Mouse (Mus musculus) CD4-positive, CD25-positive, alpha-beta regulatory T cell, adult 4 months (primary cell): ENCODE measurements around the gene Wdr26. TPM values are rescaled to one million over a fixed set of nuclear protein-coding genes. Genes with fewer than 3 reads are reported as not detected.

Source experiments
- ATAC-seq: one replicate; pipeline ENCODE4 v1.8.0; 2017
- polyA plus RNA-seq, 2 experiments: library from polyadenylated mRNA; unstranded; fragments of 100-300 nt; shearing (Covaris generic); gene quantifications; one replicate each; pipeline ENCODE4 v1.2.1; 2017

The Wdr26 gene
- polyA plus RNA-seq = 10 to 100 TPM; 34.7 to 40.9 TPM

GRCm38 (mm10) chr1:181211920-181212633, at the start of gene Wdr26:
TSS of gene Wdr26 (minus strand) at chr1:181212001.
- peak; percentile 80 for ATAC-seq

- no peak for ATAC-seq
These were observed 49.3 kb upstream of the Wdr26 start for GRCm38 (mm10) chr1:181260949-181261696.

- no peak for ATAC-seq
These were observed 48.6 kb upstream of the Wdr26 start for GRCm38 (mm10) chr1:181260422-181260821.

- ATAC-seq = no peak
These were observed 48.0 kb upstream of the Wdr26 start for GRCm38 (mm10) chr1:181259626-181260410.

- no peak for ATAC-seq
These were observed 47.3 kb upstream of the Wdr26 start for GRCm38 (mm10) chr1:181259056-181259455.

GRCm38 (mm10) chr1:181258616-181259015, 46.8 kb upstream of the Wdr26 start:
- ATAC-seq = no peak

GRCm38 (mm10) chr1:181257585-181258555, 46.1 kb upstream of the Wdr26 start:
- ATAC-seq = peak; percentile 18

GRCm38 (mm10) chr1:181256689-181257584, 45.1 kb upstream of the Wdr26 start:
- ATAC-seq = peak; percentile 68

- ATAC-seq = no peak
These were observed 44.3 kb upstream of the Wdr26 start for GRCm38 (mm10) chr1:181255891-181256688.

GRCm38 (mm10) chr1:181255450-181255849, 43.6 kb upstream of the Wdr26 start:
- ATAC-seq = no peak

GRCm38 (mm10) chr1:181251624-181252023, 39.8 kb upstream of the Wdr26 start:
- ATAC-seq = no peak

GRCm38 (mm10) chr1:181250961-181251360, 39.2 kb upstream of the Wdr26 start:
- ATAC-seq = no peak

- no peak for ATAC-seq
These were observed 37.7 kb upstream of the Wdr26 start for GRCm38 (mm10) chr1:181249537-181249936.

- peak; percentile 96 for ATAC-seq
These were observed 35.4 kb upstream of the Wdr26 start for GRCm38 (mm10) chr1:181247175-181247574.

- ATAC-seq = no peak
These were observed 34.8 kb upstream of the Wdr26 start for GRCm38 (mm10) chr1:181246487-181247138.

- ATAC-seq = no peak
These were observed 34.0 kb upstream of the Wdr26 start for GRCm38 (mm10) chr1:181245554-181246486.

- no peak for ATAC-seq
These were observed 33.3 kb upstream of the Wdr26 start for GRCm38 (mm10) chr1:181245067-181245466.

GRCm38 (mm10) chr1:181241185-181241584, 29.4 kb upstream of the Wdr26 start:
- no peak for ATAC-seq
